17 mouse cellular contexts compared by ENCODE assay signal in the genomic region with DNA sequence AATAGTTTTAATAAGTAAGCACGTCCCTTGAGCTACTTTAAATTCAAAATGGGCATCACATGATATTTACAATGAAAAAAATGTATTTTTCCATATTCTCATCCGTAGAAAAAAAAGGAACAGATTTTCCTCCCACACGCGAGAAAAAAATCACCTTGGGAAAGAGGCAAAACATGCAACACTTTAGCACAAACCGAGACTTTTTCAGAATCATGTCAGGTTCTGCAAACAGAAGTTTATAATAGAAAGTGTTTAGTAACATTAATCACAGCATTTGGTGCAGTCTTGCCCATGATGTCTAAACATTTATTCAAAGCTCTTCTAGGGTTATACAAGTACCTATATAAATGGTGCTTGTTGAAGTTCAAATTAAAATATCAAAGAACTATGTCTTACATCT.
DNase-seq lines count a peak whose midpoint lies in the region.
"Had no signal": no experiment of that assay in that cellular context is flagged by ENCODE, and none has a peak within 500 bp of the region (broad histone marks: within the 10 kb centered on the region; RNA-seq: fewer than 3 reads in every experiment).

No protein-coding gene starts in this region.

- peak; percentile 2 to 56 for DNase-seq in frontal cortex, adult 2 months (ENCODE audit: extremely low spot score in 1 of 2, low spot score in 1 of 2)
- DNase-seq in frontal cortex, postnatal 10 days (ENCODE audit: low spot score in 2 of 2), result no peak
- DNase-seq in right cerebral cortex, adult 18-20 months, result peak; percentile 4
- no peak for DNase-seq in right cerebral cortex, postnatal 25 days
- peak; percentile 48 for DNase-seq in brain, adult 2 months (ENCODE audit: low read depth, low spot score)
- DNase-seq in telencephalon, adult 2 months (ENCODE audit: low read depth, low spot score), result peak; percentile 34
- no peak for DNase-seq in c-Kit-positive CD71-positive TER-119-positive erythroid progenitor cells, embryonic 14.5 days (ENCODE audit: low spot score)
- DNase-seq: adrenal gland, adult 2 months; adrenal gland, postnatal 10 days; adrenal gland, postnatal 25 days; cerebellum, adult 11 months; cerebellum, adult 18-20 months; cerebellum, adult 8-10 months; cerebellum, adult 9-11 months; cerebellum, postnatal 14 days; cerebellum, postnatal 36 days; embryo, embryonic 11 days had no signal

Comparison
In these comparisons a context has a peak if more than half of its experiments do, and no peak if none do; other contexts are left out.
1. DNase-seq: peak in frontal cortex, adult 2 months (2 of 2), right cerebral cortex, adult 18-20 months (single experiment), brain, adult 2 months (single experiment) and telencephalon, adult 2 months (single experiment); none in frontal cortex, postnatal 10 days (0 of 2), right cerebral cortex, postnatal 25 days (single experiment) and c-Kit-positive CD71-positive TER-119-positive erythroid progenitor cells, embryonic 14.5 days (single experiment).